Mouse (Mus musculus) cerebellum, adult 18-20 months (tissue): ENCODE results near the gene Idua.

Source experiments
- DNase-seq, 2 experiments: peaks; one replicate each; pipeline ENCODE4 v3.0.0; 2021

Gene Idua

DNA sequence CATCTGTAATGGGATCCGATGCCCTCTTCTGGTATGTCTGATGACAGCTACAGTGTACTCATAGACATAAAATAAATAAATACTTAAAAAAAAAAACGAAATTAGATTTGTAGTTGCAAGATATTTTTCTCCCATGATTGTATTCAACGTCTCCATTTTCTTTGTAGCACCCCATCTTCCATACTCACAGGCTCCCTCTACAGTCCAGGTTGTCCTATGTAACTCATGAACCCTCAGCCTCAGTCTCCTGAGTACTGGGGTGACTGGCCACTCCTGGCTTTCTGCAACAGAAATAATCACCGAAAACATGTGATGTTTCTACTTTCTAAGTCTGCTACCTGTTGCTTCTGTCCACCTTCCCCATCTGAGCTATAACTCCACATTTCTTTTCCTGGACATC is 31.0 kb downstream of the Idua start:
- no peak for DNase-seq

DNA sequence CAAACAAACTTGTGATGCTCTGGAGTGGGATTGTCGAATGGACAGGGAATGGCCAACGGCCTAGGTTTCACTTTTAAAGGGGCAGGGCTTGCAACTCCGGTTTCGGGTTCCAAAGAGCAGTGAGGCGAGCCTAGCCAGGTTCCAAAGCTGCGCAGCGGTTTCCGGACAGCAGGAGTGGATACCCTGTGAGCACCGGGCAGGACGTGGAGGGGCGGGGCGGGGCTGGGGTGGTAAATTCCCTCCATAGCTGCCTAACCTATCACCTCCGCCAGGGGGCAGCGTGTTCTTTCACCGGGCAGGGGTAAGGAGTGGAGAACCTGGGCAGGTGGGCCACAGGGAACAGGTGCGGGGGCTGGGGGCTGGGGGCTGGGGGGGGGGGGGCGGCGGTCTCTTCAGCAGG is 32.1 kb downstream of the Idua start, which contains the start of gene Fgfrl1:
Gene Fgfrl1, plus strand, starts transcription at position 112 of the 400 bp plus-strand sequence.
- peak in 1 of 2 experiments; percentile 29 for DNase-seq

DNA sequence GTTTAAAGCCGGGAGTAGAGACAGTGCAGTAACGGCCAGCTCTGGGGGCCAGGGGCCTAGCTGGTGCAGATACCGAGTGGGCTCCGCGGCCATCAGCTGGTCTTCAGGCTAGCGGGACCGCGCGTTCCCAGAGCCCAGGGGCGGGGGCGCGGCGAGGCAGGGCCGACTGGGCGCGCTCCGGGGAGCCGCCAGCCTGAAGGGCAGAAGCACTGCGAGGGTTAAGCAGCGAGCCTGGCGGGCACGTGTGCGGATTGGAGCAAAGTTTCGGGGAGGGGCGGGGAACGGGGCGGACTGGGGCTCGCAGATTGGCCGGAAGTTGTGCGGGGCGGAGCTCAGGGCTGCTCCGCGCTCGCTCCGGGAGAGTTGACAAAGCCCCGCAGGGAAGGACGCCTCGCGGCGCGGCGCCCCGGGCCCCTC is 33.7 kb downstream of the Idua start:
- DNase-seq: peak; percentile 34 to 44

DNA sequence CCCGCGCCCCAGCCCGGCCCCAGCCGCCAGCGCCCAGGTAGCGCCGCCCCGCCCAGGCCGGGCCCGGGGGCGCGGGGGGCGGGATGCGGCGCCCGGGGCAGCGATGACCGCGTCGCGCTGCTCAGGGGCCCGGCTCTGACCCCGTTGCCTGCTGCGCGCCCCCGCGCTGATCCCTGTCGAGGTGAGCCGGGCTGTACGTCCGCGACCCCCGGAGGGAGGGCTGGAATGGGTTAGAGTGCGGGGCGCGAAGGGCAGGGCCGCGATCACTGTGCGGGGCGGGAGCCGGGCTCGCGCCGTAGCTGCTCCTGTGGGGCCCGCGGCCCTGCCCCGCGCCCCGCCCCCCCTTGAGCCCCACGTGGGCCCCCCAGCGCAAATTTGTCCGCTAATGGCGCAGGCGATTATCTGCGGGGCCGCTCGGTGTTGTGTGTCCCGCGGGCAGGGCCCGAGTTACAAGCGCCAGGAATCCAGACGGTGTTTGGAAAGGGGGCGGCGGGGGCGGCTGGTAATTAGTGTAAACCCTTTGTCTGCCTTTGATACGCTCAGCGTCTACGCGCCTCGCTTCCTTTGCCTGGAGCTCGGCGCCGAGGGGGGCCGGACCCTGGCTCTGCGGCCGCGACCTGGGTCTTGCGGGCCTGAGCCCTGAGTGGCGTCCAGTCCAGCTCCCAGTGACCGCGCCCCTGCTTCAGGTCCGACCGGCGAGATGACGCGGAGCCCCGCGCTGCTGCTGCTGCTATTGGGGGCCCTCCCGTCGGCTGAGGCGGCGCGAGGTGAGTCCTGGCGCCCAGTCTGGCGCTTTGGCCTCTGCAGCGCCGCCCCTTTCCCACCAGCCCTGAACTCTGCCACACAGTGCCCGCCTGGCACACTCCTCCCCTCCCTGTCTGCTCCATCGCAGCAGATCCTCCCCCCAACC is 34.5 kb downstream of the Idua start:
- no peak for DNase-seq

DNA sequence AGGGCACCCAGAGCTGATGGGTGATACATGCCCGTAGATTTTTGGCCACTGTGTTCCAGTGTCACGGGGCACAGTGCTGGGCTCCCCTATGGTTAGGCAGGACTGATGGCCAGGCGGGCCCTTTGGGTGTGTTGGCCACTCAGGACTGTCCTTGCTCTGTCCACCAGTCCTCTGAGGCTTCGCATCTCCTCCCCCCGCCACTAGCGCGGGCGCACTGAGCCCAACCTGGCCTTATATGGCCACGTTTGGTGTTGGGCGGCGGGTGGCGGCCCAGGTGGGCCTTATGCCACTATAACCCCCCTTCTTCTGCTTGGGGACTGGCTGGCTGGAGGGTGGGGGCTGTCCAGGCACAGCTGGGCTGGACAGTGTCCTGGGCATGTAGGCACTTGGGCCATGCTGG is 35.7 kb downstream of the Idua start:
- no peak for DNase-seq

DNA sequence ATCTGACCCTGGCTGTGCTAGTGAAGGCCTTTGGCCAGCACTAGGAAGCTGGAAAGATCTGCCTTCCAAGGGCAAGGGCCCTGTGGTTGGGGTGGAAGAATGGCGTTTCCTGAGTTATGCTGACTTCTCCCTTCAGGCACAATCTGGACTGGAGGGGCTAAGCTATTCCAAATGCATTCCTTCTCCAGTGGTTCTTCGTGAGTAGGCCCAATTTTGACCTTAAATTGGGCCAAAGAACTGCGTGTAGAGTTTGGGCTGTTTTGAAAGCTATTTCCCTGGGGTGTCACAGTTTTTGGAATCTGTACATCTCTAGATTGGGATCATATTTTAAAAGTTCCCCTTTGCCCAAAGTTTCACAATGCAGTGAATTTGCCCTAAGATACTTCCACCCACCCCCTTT is 36.4 kb downstream of the Idua start:
- no peak for DNase-seq

DNA sequence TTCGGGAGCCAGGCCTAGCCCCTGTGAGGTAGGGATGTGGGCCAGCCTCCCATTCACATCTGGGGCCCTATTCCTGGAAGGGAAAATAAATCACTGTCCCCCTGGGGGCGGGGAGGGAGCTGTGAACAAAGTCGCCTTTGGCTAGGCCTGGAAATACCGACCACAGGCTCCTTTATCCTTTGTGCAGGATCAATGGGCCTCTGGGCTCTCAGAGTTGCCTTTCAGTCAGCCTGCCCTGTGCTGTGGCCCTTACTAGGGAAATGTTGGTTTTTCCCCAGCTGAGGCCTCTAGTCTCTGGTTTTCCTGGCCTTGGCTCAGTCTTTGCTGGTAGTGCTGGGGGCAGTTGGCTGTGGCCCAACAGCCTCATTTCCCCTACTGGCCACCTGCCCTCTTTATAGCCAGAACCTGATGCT is 37.2 kb downstream of the Idua start:
- no peak for DNase-seq

DNA sequence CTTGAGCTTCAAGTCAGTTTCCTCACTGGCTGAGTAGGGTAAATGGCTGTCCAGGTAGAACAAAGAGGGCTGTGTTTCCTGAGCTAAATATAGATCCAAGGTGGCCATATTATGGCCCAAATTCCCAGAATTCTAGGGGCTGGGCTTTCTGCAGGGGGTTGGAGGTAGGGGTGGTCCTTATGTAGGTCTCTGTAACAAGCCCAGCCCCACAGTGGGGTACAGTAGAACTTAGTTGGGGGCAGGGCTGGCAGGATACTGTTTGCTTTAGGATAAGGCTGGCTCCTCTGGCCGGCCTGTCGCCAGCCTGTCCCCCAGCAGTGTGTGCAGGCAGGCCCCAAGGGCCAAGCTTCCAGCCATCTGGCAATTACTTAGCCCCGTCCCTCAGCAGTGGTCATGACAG is 40.2 kb downstream of the Idua start:
- no peak for DNase-seq

DNA sequence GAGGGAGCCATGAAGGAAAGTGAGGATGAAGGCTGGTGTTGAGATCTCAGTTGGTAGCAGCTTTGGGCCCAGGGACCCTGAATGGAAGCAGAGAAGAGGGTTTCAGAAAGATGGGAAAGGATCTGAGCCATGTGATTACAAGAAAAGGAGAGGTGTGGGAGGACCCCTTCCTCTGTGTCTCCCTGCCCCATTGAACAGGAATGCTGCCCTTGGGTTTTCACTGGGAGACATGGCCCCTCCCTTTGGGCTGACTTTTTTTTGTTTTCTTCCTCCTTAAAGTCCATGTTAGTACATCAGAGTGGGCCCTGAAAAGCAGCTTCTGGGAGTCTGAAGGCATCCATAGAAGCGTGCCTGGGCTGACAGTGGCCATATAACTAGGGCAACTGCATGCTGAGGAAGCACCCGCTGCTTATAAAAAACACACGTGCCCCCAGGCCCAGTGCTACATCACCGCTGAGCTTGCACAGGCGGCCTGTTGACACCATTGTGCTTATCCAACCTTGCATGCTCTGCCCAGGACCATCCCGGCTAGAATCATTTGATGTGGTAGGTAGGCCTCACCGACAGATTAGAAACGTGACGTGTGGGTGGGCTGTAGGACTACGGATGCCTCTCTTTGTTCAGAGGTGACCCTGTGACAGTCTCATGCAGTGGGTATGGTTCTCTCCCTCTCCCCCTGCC is 41.4 kb downstream of the Idua start:
- no peak for DNase-seq

DNA sequence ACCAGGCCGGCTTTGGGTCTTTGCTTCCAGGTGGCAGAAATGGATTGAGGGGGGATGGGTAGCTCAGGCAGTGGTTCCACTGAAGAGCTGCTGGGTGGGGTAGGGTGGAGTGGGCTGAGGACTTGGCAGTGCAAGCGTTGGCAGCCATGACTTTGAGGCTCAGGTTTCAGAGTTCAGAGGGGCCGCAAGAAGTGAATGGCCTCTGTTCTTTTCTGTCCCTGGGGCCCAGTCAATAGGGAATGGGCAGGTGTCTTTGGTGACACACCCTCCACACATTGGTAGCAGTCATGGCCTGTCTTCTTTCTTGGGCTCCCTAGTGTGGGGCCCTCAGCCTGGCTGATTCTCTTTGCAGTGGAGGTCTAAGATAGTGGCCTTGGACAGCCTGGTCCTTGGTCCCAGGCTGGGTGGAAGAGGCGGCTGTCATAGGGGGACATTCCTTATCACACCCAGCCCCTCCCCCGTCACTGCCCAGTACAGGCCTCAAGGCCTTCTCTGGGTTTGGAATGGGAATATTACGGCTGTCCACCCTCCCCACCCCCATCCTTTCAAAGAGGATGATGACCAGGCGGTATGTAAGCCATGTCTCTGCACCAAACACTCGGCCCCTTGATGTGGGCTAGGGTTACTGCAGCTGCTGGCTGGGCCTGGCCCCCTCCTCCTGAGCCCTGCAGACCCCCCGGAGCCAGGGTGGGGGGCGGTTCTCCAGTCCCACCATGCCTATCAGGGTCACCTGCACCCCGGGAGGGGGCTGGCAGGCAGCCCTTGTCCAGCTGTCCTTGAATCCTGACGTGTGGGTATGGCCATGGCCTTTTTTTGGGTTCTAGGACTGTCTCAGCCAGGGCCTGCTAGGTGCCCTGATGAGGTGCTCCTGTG is 43.9 kb downstream of the Idua start:
- no peak for DNase-seq

DNA sequence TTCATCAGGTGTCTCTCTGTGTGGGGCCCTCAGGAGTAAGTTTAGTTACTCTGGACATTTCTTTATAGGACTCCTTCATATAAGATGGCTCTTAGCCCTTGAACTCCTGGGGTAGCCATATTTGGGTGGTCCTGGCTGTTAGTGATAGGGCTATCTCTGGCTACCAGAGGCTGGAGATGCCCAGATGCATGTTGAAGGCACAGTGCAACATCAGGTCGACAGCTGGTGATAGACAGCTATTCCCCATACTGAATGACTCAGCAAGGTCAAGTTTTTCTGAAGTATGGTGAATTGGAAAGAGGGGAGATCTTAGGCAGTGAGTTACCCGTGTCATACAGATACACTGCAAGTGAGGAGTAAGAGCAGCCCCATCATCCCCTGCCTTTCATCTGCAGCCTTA is 47.6 kb downstream of the Idua start:
- no peak for DNase-seq

DNA sequence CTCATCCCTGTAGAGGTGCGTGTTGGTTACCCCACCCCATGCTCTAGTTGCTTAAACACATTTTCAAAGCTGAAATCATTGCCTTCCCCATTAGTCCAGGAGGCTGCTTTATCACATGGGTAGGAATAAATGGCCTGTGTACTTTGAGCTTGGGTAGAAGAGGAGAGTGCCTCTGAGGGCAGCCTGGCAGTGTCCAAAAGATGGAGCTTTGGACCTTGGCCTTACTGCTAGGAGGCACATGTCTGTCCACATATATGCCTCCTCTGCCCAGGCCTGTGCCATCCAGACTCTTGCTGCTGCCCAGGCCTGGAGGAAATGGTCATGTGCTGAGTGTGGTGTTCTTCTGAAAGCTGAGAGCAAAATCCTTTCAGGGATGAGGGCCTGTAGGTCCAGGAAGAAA is 48.3 kb downstream of the Idua start:
- no peak for DNase-seq

DNA sequence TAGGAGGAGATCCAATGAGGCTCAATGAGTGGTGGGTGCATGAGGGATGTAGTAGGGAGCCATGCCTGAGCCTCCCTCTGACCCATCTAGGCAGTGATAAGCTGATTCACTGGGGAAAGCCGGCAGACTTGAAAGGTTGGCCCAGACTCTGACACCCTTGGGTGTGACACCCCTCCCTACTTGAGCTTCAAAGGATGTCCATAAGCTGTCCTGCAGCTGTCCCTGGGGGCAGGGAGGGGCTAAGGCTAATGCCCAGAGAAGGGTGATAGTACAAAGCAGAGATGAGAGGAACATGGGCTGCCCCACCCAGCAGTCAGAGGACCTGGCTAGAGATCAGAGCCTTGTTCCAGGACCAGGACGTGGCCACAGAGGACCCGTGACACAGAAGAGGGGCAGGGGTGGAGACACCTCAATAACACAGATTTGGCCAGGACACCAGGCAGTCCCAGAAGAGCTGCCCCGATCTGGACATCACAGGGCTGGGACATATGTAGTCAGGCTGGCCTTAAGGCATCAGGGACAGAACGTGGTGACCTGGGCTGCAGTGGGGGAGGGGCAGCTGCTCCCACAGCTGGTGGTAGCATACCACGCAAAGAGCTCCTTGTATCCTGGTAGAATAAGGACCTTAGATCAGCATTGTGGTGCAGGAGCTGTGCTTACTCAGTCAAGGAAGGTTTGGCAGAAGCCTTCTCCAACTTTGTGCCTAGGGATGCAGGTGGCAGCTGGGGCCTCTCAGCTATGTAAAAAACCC is 49.0 kb downstream of the Idua start:
- no peak for DNase-seq

DNA sequence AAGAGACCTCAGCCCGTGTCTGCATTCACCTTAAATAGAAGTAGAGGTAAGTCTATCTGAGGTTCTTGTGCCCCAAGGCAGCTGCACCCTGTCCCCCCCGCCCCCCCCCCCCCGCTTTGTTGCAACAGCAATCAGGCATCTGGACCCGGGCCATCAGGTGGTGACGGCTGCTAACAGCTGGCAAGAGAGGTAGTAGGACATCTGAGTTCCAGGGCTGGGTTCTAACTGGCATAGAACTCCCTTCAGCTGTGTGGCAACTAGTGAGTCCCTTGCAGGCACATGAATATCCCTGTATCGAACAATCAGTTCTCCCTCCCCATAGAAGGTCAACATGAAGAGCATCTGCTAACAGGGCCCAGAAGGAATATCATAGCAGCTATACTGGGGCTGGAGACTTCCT is 51.8 kb downstream of the Idua start:
- no peak for DNase-seq

DNA sequence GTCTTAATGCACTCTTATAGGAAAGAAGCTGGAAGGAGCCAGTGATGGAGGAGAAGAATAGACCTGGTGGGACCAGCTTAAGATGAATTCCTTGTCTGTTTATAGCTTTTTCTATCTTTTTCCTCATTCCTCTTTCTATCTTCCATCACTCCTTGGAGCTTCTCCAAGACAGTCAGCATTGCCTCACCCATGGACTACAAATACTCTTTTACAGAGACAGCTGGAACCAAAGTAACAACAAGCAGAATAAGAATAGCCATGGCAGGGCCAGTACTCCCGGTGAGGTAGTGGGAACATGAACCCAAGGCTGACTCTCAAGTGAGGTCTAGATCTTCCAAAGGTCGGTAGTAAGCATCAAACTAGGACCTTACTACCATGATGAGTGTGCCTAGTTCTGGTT is 53.0 kb downstream of the Idua start:
- DNase-seq: no peak

DNA sequence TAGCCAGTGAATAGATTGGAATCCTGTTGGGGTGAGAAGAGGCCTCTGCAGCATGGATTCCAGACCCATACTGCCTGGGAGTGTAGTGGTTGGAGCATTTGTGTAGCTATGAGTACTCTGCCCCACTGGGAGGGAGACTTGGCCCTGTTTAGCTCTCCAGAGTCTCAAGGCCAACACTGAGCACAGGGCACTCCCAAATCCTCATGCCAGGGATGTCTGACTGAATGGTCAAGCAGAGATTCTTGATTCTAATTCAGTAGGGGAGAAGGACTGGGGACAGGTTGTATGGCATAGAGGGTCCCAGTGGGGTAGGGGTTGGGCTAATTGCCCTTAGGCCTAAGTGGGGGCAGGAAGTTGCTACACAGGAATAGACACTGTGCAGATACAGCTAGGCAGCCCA is 53.6 kb downstream of the Idua start:
- DNase-seq: no peak

DNA sequence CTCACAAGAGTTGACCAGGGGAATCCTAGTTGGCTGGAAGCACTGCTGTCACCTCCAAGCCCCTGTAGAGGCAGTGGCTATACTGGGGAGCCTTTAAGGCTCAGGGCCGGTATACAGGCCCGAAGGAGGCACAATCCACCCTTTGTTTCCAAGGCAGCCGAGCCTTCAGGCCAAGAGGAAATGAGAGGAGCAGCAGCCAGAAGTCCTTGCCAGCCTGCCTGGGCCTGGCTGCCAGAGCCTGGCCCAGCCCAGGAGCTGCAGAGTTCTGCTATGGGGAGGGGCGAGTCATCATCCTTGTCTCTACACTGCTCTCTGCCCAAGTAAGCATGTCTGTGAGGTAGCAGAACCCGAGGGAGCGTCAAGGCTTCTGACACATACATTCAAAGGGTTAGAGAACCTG is 54.0 kb downstream of the Idua start:
- DNase-seq: peak; percentile 24 to 25

DNA sequence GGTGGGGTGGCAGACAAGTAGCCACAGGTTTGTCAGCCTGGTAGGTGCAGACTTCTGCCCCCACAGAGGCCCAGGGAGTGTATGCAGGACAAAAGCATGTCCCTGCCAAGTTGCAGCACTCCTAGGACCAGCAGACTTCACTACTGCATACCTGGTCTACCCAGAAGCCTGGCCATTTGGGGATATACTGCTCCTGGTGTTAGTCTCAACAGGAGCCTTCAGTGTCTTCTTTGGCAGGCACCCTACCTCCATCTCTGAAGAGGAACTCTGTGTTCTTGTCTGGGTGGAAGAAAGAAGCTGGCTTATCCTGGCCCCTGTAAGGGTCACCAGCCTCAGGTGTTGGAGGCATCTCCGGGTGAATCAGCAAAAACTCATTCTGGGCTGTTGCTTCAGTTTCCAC is 55.8 kb downstream of the Idua start:
- DNase-seq: no peak

DNA sequence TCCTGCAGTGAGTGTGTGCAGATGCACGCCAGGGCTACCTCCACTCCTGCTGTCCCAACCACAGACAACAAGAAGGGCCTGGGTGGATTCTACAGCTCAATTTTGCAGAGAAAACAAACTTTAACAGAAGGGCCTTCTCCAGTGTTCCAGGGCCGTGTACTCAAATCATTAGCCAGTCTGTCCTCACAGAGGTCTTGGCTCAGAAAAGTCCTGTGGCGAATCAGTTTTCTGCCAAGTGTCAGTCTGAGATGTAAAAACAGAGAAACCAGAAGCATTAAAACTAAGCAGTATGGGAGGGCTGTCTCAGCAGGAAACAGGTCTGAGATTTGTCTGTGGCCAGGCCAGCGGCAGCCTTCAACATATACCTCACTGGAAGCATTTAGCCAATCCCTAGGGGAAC is 57.9 kb downstream of the Idua start:
- peak in 1 of 2 experiments; percentile 25 for DNase-seq

DNA sequence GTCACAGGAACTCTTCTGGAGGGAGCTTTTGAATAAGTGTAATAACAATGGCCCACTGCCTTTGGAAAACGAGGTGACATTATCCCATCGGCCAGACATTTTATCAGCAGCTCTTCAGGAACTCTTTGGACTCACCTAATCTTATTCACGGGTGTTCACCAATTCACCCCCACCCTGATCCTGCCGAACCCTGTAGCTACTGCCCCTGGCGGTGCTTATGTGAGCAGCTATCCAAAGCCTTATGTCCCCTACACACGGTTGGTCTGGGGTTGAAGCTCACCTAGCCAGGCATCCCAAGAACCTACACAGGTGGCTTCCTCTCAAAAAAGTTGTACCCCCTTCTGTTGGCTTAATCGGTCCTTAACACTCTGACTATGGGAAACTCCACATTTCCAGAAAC is 59.6 kb downstream of the Idua start:
- DNase-seq: no peak

DNA sequence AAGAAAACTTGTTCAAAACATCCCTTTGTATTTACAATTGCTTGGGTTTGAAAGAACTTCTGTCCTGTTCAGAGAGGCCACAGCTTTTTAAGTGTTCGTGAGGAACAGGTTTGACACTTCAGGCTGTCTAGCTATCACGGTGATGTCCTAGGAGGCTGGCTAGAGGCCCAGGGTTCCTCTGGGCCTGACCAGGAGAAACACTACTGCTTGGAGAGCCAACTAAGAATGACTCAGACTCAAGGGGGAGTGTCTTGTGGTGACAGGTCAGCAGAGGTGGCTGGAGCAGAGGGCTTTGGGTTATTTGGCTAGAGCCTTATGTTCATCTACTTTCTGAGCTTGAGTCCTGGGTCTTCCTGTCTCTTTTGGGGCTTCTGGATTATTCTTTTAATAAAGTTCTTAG is 63.9 kb downstream of the Idua start:
- DNase-seq: no peak

DNA sequence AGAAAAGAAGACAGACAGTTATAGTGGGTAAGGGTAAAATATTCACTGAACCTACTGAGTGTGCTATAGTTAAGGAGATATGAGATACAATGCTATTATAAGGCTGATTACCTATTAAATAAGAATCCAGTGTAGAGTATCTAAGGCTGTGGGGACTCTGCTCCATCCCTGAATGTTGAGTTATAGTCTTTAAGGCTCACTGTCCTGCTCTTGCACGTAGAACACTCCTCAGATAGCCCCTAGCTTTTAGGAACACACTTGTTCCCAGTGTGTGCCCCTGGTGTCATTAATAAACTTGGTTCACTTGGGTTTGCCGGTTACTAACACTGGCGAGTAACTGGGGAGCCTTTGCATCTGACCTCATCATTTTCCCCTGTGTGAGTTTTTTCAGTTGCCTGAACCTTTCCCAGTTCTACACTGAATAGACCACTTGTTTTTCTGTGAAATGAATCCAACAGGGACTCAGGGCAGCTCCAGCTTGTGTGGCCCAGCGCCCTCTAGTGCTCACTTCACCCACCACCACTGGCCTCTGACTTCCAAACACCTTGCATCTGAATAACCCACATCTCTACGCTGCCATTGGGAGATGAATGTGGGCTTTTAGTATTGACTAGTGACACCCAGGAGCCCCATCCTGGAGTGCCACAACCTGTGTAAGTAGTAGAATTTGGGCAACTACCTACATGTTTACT is 66.6 kb downstream of the Idua start:
- peak; percentile 68 to 73 for DNase-seq
